25 mouse cellular contexts compared by ENCODE assay signal in genomic region chr9:60893511-60893910, GRCm38 (mm10).
"Had no signal": no experiment of that assay in that cellular context is flagged by ENCODE, and none has a peak within 500 bp of the region (broad histone marks: within the 10 kb centered on the region; RNA-seq: fewer than 3 reads in every experiment).

No protein-coding gene starts in this region.

- H3K4me2 ChIP-seq: embryonic facial prominence, embryonic 12.5 days; embryonic facial prominence, embryonic 13.5 days; embryonic facial prominence, embryonic 15.5 days; forebrain, embryonic 12.5 days; forebrain, embryonic 13.5 days; forebrain, embryonic 15.5 days had no signal

- H3K27me3 ChIP-seq: forebrain, embryonic 15.5 days had no signal

- H3K36me3 ChIP-seq: embryonic facial prominence, embryonic 10.5 days; embryonic facial prominence, embryonic 12.5 days; embryonic facial prominence, embryonic 13.5 days; embryonic facial prominence, embryonic 15.5 days; forebrain, embryonic 10.5 days; forebrain, embryonic 12.5 days; forebrain, embryonic 15.5 days had no signal

- H3K4me3 ChIP-seq: embryonic facial prominence, embryonic 10.5 days; embryonic facial prominence, embryonic 12.5 days; embryonic facial prominence, embryonic 13.5 days; embryonic facial prominence, embryonic 15.5 days; erythroblast, embryonic 14.5 days; forebrain, embryonic 10.5 days; forebrain, embryonic 12.5 days; forebrain, embryonic 13.5 days; forebrain, embryonic 15.5 days; gastrocnemius, adult 2 months; heart, adult 2 months had no signal

- H3K27ac ChIP-seq: embryonic facial prominence, embryonic 10.5 days; embryonic facial prominence, embryonic 12.5 days; embryonic facial prominence, embryonic 13.5 days; embryonic facial prominence, embryonic 15.5 days; forebrain, embryonic 10.5 days; forebrain, embryonic 12.5 days; forebrain, embryonic 13.5 days; forebrain, embryonic 15.5 days; gastrocnemius, adult 2 months; heart, adult 2 months had no signal

- H3K9me3 ChIP-seq: embryonic facial prominence, embryonic 10.5 days; embryonic facial prominence, embryonic 12.5 days; embryonic facial prominence, embryonic 13.5 days; embryonic facial prominence, embryonic 15.5 days; forebrain, embryonic 10.5 days; forebrain, embryonic 12.5 days; forebrain, embryonic 13.5 days; forebrain, embryonic 15.5 days had no signal

- H3K9ac ChIP-seq: embryonic facial prominence, embryonic 12.5 days; embryonic facial prominence, embryonic 13.5 days; embryonic facial prominence, embryonic 15.5 days; forebrain, embryonic 12.5 days; forebrain, embryonic 13.5 days; forebrain, embryonic 15.5 days; forebrain, postnatal 0 days had no signal

- DNase-seq: cerebellum, adult 2 months; cerebellum, adult 8-10 months; cerebellum, adult 9-10 months; cerebellum, adult 9-11 months; cerebellum, postnatal 10 days; cerebellum, postnatal 14 days; cerebellum, postnatal 25 days; cerebellum, postnatal 36 days; embryo, embryonic 11 days; forebrain, postnatal 0 days; gastrocnemius, adult 2 months; gastrocnemius, postnatal 10 days; gastrocnemius, postnatal 14 days; gastrocnemius, postnatal 25 days; gastrocnemius, postnatal 36 days; heart, adult 2 months had no signal
